Mouse (Mus musculus): ENCODE measurements around the gene Zfp354b. TPM values are rescaled to one million over a fixed set of nuclear protein-coding genes. Genes with fewer than 3 reads are reported as not detected.

The Zfp354b gene
- total and polyA plus RNA-seq, 3 experiments, result not detected

DNA sequence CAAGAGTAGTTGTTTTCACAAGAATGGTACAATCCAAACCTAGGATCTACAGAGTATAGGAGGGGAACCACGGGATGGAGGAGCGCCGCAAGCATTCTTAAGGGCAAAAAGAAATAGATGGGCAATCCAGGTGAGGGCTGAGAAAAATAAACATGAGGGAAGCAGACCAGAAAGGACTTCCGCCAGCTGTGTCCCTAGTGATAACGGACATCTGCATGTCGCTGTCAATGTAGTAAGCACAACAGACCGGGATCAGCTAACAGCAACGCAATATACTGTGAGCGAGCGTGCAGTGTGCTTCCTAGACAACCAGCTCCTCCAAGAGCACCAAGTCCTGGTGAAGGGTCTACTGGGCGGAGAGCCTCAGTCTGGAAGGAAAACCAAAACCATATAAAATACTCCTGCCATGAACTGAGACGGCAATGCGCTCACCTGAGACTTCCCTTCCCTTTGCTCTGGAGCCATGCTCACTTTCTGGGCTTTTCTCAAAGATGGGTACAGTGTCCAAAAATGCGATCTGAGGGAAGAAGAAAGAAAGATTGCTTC is 891 bp downstream of the Zfp354b start:
- no peak overlapping the region for H3K9ac ChIP-seq (ENCODE audit: insufficient read depth, low read depth)
- dilution Hi-C loops (cut with MboI; ENCODE audit: extremely low pct_ligation_motif_present, extremely low pct_unique_long_range_greater_than_20kb, low sequenced_read_pairs), result no loop called here
- H3K27ac ChIP-seq (ENCODE audit: insufficient read depth, low read depth), result no peak overlapping the region
- no peak for TF ChIP-seq RAD21 (IDR thresholded peaks at IDR 0.05; ENCODE audit: low read depth, low read length)
- no peak for TF ChIP-seq IRF4 (IDR thresholded peaks at IDR 0.05; ENCODE audit: low read depth, low read length)
- TF ChIP-seq GABPA (IDR thresholded peaks at IDR 0.05; ENCODE audit: insufficient replicate concordance, low read depth, low read length), result no peak
- no peak for TF ChIP-seq ZKSCAN1 (IDR thresholded peaks at IDR 0.05; ENCODE audit: borderline replicate concordance, low read depth, low read length)
- no peak for TF ChIP-seq MAX (IDR thresholded peaks at IDR 0.05; ENCODE audit: low read length)
- no peak for TF ChIP-seq RCOR1 (conservative IDR thresholded peaks at IDR 0.05; ENCODE audit: low read depth, low read length)
- no peak for TF ChIP-seq SIN3A (IDR thresholded peaks at IDR 0.05; ENCODE audit: low read length)
- no peak for TF ChIP-seq BHLHE40 (IDR thresholded peaks at IDR 0.05; ENCODE audit: low read depth, low read length)
- no peak for TF ChIP-seq ZC3H11A (IDR thresholded peaks at IDR 0.05; ENCODE audit: low read depth, low read length)
- TF ChIP-seq POLR2AphosphoS2 (IDR thresholded peaks at IDR 0.05; ENCODE audit: low read depth, low read length), result no peak
- TF ChIP-seq ETS1 (conservative IDR thresholded peaks at IDR 0.05; ENCODE audit: low read depth, low read length), result no peak
- no peak for TF ChIP-seq ZNF384 (IDR thresholded peaks at IDR 0.05; ENCODE audit: low read depth, low read length)
- H3K4me3 ChIP-seq (replicated peaks in 1 of 3; ENCODE audit: low read depth in 2 of 3, low read length in 2 of 3, poor library complexity in 1 of 3), result no peak overlapping the region
- H3K79me2 ChIP-seq (replicated peaks; ENCODE audit: control insufficient read depth, extremely low read depth, insufficient read depth, poor library complexity, severe bottlenecking), result no peaks in the 10 kb centered on the region
- no peak overlapping the region for H3K4me2 ChIP-seq (ENCODE audit: insufficient read depth, low read depth, poor library complexity, severe bottlenecking)
- H3K9me3 ChIP-seq (replicated peaks; ENCODE audit: low read length), result peaks cover 5% of the 10 kb centered on the region
- no peak for DNase-seq (ENCODE audit: extremely low read depth)
- in situ Hi-C loops (cut with MboI; ENCODE audit: low pct_ligation_motif_present, low pct_unique_long_range_greater_than_20kb, low sequenced_read_pairs), result loop anchor here (25.0 kb wide), 1 partner anchor 607 kb away; no protein-coding TSS in a partner anchor
- H3K4me1 ChIP-seq (ENCODE audit: control insufficient read depth in 1 of 2, insufficient read depth in 2 of 2), result no peaks in the 10 kb centered on the region
- H3K27me3 ChIP-seq (replicated peaks), result peaks cover 82% of the 10 kb centered on the region
- no peaks in the 10 kb centered on the region for H3K36me3 ChIP-seq (replicated peaks in 1 of 2; ENCODE audit: control insufficient read depth in 1 of 2, insufficient read depth in 1 of 2, low read length in 1 of 2)

- TF ChIP-seq HCFC1 (IDR thresholded peaks at IDR 0.05; ENCODE audit: low read depth, low read length) (no peak), MXI1 (IDR thresholded peaks at IDR 0.05; ENCODE audit: low read depth, low read length) (no peak), KAT2A (IDR thresholded peaks at IDR 0.05; ENCODE audit: insufficient replicate concordance, low read length) (no peak)
- dilution Hi-C loops (cut with MboI; ENCODE audit: extremely low pct_ligation_motif_present, extremely low pct_unique_long_range_greater_than_20kb, low sequenced_read_pairs) (no loop called here), in situ Hi-C loops (cut with MboI; ENCODE audit: low pct_ligation_motif_present, low pct_unique_long_range_greater_than_20kb, low sequenced_read_pairs) (no loop called here)
- H3K4me3 ChIP-seq (replicated peaks in 1 of 3; ENCODE audit: low read depth in 2 of 3, low read length in 2 of 3, poor library complexity in 1 of 3), result no peak within 1 kb of the TSS
- no peak for DNase-seq (ENCODE audit: extremely low read depth)
- H3K79me2 ChIP-seq (replicated peaks; ENCODE audit: control insufficient read depth, extremely low read depth, insufficient read depth, poor library complexity, severe bottlenecking), result no peaks in the 10 kb centered on the region
- H3K27ac ChIP-seq (ENCODE audit: insufficient read depth, low read depth), result no peak within 1 kb of the TSS
- no peak within 1 kb of the TSS for H3K4me2 ChIP-seq (ENCODE audit: insufficient read depth, low read depth, poor library complexity, severe bottlenecking)
- no peak within 1 kb of the TSS for H3K9ac ChIP-seq (ENCODE audit: insufficient read depth, low read depth)
- H3K9me3 ChIP-seq (replicated peaks; ENCODE audit: low read length), result peaks cover 25% of the 10 kb centered on the region
- no peaks in the 10 kb centered on the region for H3K4me1 ChIP-seq (ENCODE audit: control insufficient read depth in 1 of 2, insufficient read depth in 2 of 2)
- H3K36me3 ChIP-seq (replicated peaks in 1 of 2; ENCODE audit: control insufficient read depth in 1 of 2, insufficient read depth in 1 of 2, low read length in 1 of 2), result no peaks in the 10 kb centered on the region
- peaks cover 68% of the 10 kb centered on the region for H3K27me3 ChIP-seq (replicated peaks)
These were observed 15.6 kb downstream of the Zfp354b start, which contains the start of gene Zfp2 for GRCm38 (mm10) chr11:50915671-50916320. Gene Zfp2, minus strand, starts transcription at chr11:50916165.

All from CH12.LX (cell line).